Comparison of ENCODE assay signal across 9 mouse cellular contexts in the genomic region with DNA sequence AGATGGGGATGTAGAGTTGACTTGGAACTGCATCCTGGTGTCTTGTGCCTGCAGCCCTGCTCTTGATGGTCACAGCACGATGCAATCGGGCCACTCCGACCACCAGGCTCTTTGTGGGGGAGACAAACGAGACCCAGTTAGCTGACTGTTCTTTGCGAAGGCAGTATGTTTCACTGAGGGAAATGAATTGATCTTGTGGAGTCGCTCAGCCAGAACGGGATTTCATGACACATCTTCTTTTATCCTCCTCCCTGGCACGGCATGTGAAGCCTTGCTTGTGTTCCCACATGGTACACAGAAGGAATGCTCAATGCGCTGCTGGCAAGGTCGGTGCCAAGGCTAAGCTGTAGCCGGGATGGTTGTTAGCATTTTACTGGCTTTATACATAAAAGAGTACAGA.
DNase-seq lines count a peak whose midpoint lies in the region; ATAC-seq and TF ChIP-seq lines count a peak whose summit lies in the region.
"Had no signal": no experiment of that assay in that cellular context is flagged by ENCODE, and none has a peak within 500 bp of the region (broad histone marks: within the 10 kb centered on the region; RNA-seq: fewer than 3 reads in every experiment).

No protein-coding gene starts in this region.

- no peak for TF ChIP-seq CTCF in left cerebral cortex, adult 2 months (IDR thresholded peaks at IDR 0.05)

- peak; percentile 94 for ATAC-seq in forebrain, embryonic 15.5 days (replicated peaks)
- no peak for ATAC-seq in activated CD4-positive, CD25-positive, alpha-beta regulatory T cell, adult 4 months

- no peak overlapping the region for H3K4me3 ChIP-seq in forebrain, embryonic 15.5 days
- H3K4me3 ChIP-seq in left cerebral cortex, adult 2 months: no peak overlapping the region
- H3K4me3 ChIP-seq: stomach, embryonic 15.5 days had no signal

- peak overlapping the region; percentile 53 for H3K27ac ChIP-seq in forebrain, embryonic 15.5 days (replicated peaks)
- peak overlapping the region; percentile 36 for H3K27ac ChIP-seq in left cerebral cortex, adult 2 months
- H3K27ac ChIP-seq: stomach, embryonic 15.5 days had no signal

- intact Hi-C loops in left cerebral cortex, adult 2 months (cut with DNase I): no loop called here

- peak; percentile 35 for DNase-seq in ovary, postnatal 36 days (ENCODE audit: low spot score)
- DNase-seq in ovary, postnatal 14 days (ENCODE audit: low spot score): no peak
- DNase-seq in left cerebral cortex, adult 2 months (ENCODE audit: extremely low spot score in 1 of 2, low spot score in 2 of 2): peak in 1 of 2 experiments; percentile 42
- DNase-seq in telencephalon, adult 2 months (ENCODE audit: low read depth, low spot score): peak; percentile 65
- DNase-seq in thymus, postnatal 25 days: no peak
- no peak for DNase-seq in urinary bladder, adult 18-20 months (ENCODE audit: low spot score in 2 of 2)

- H3K4me2 ChIP-seq in forebrain, embryonic 15.5 days (replicated peaks): peak overlapping the region; percentile 0; the same call in 1 of the 2 replicates
- H3K4me2 ChIP-seq: stomach, embryonic 15.5 days had no signal

- peaks cover 8% of the 10 kb centered on the region for H3K4me1 ChIP-seq in forebrain, embryonic 15.5 days
- H3K4me1 ChIP-seq: stomach, embryonic 15.5 days had no signal

- H3K27me3 ChIP-seq in forebrain, embryonic 15.5 days: no peaks in the 10 kb centered on the region
- H3K27me3 ChIP-seq: stomach, embryonic 15.5 days had no signal

- H3K9ac ChIP-seq in forebrain, embryonic 15.5 days (replicated peaks): no peak overlapping the region
- H3K9ac ChIP-seq: stomach, embryonic 15.5 days had no signal

- H3K9me3 ChIP-seq in forebrain, embryonic 15.5 days: 0 out of 2 replicates have a peak, but pooled peaks cover 7% of the 10 kb centered on the region
- H3K9me3 ChIP-seq: stomach, embryonic 15.5 days had no signal

- no peaks in the 10 kb centered on the region for H3K36me3 ChIP-seq in forebrain, embryonic 15.5 days
- H3K36me3 ChIP-seq: stomach, embryonic 15.5 days had no signal

- 31% methylated on average over 11 of the region's 11 CpGs for WGBS in forebrain, embryonic 15.5 days

Comparison
In these comparisons a context has a peak if more than half of its experiments do, and no peak if none do; other contexts are left out.
1. DNase-seq: peak in ovary, postnatal 36 days (single experiment) and telencephalon, adult 2 months (single experiment); none in ovary, postnatal 14 days (single experiment), thymus, postnatal 25 days (single experiment) and urinary bladder, adult 18-20 months (0 of 2).